Mouse (Mus musculus): Measurements from ENCODE around the gene Nlrp4c. TPM values are rescaled to one million over a fixed set of nuclear protein-coding genes. Genes with fewer than 3 reads are reported as not detected.

Nlrp4c gene
- total RNA-seq, 2 experiments from 2014 or later, result not detected

Other genes with a start within 250 kb of the Nlrp4c start
- not detected for gene Vmn1r63, start 239.7 kb upstream of the Nlrp4c start, total RNA-seq (2021)
- gene Vmn1r64, start 160.6 kb upstream of the Nlrp4c start, total RNA-seq (2021), result not detected
- not detected for gene Vmn1r65, start 34.2 kb upstream of the Nlrp4c start, total RNA-seq (2021)
- 10 to 100 TPM; 44.2 to 48.6 TPM for gene Zfp787, start 110.8 kb downstream of the Nlrp4c start, total RNA-seq (2021)
- 10 to 100 TPM; 11.8 to 13.8 TPM for gene Zfp444, start 127.1 kb downstream of the Nlrp4c start, total RNA-seq (2021)
- not detected for gene Galp, start 151.9 kb downstream of the Nlrp4c start, total RNA-seq (2021)
- not detected for gene Zscan5b, start 177.1 kb downstream of the Nlrp4c start, total RNA-seq (2021)
- not detected for gene Epp13, start 207.5 kb downstream of the Nlrp4c start, total RNA-seq (2021)
- gene Zfp667, start 241.4 kb downstream of the Nlrp4c start, total RNA-seq (2021), result 1 to 10 TPM; 2.1 to 2.4 TPM

All from heart, postnatal 10 days (tissue).